Mouse (Mus musculus) kidney, embryonic 15.5 days (tissue): ENCODE measurements around the gene Cacna1e. TPM values are rescaled to one million over a fixed set of nuclear protein-coding genes. Genes with fewer than 3 reads are reported as not detected.

Experiments
- ATAC-seq: fragments of 200-750 bp; cut with Nextera tagmentation; replicated peaks from 2 replicates; pipeline ENCODE4 v1.8.0; 2017; ENCODE audit warnings: moderate TSS enrichment; ENCODE audit not compliant: low FRiP score
- H3K27ac ChIP-seq: fragments of 300-500 bp; sonication (generic); 2 replicates; pipeline ENCODE4 v1.5.1; 2015; ENCODE audit warnings: mild to moderate bottlenecking, inconsistent platforms
- H3K27me3 ChIP-seq: fragments of 300-500 bp; sonication (generic); 2 replicates; pipeline ENCODE4 v1.6.1; 2015; ENCODE audit warnings: inconsistent platforms
- H3K36me3 ChIP-seq: fragments of 300-500 bp; sonication (generic); 2 replicates; pipeline ENCODE4 v1.6.1; 2015; ENCODE audit warnings: inconsistent platforms
- H3K4me1 ChIP-seq: fragments of 300-500 bp; sonication (generic); 2 replicates; pipeline ENCODE4 v1.6.1; 2015; ENCODE audit warnings: inconsistent platforms
- H3K4me2 ChIP-seq: fragments of 300-500 bp; sonication (generic); 2 replicates; pipeline ENCODE4 v1.6.1; 2015; ENCODE audit warnings: moderate library complexity, mild to moderate bottlenecking, inconsistent platforms
- H3K4me3 ChIP-seq: fragments of 300-500 bp; sonication (generic); replicated peaks from 2 replicates; pipeline ENCODE4 v1.5.1; 2015; ENCODE audit warnings: mild to moderate bottlenecking, inconsistent platforms
- H3K9ac ChIP-seq: fragments of 300-500 bp; sonication (generic); 2 replicates; pipeline ENCODE4 v1.6.1; 2015; ENCODE audit warnings: mild to moderate bottlenecking, inconsistent platforms
- H3K9me3 ChIP-seq: fragments of 300-500 bp; sonication (generic); replicated peaks from 2 replicates; pipeline ENCODE4 v1.6.1; 2016; ENCODE audit warnings: inconsistent platforms
- WGBS: fragments of 180-500 bp; shearing (Covaris S2); methylation state at CpG from one replicate; pipeline ENCODE4 v1.1.7; 2015; ENCODE audit warnings: mixed read lengths; 5-methylcytosine and 5-hydroxymethylcytosine counted together
- polyA plus RNA-seq: library from polyadenylated mRNA; unstranded; fragments of >200 nt; fragmentation: Nextera tagmentation; extraction: Ambion mirVana; gene quantifications from 2 replicates; pipeline ENCODE4 v1.2.1, GENCODE M21; 2015

Cacna1e gene
- polyA plus RNA-seq, 1 experiment from 2014 or later, result 0.14 TPM

- H3K4me2 ChIP-seq, result no peak overlapping the region
- H3K9ac ChIP-seq, result no peak overlapping the region
- WGBS, result 81% methylated on average over 4 of the region's 4 CpGs
- H3K27me3 ChIP-seq, result no peaks in the 10 kb centered on the region
- no peak overlapping the region for H3K4me3 ChIP-seq
- H3K9me3 ChIP-seq, result no peaks in the 10 kb centered on the region
- no peaks in the 10 kb centered on the region for H3K4me1 ChIP-seq
- no peak overlapping the region for H3K27ac ChIP-seq
- ATAC-seq, result no peak
- no peaks in the 10 kb centered on the region for H3K36me3 ChIP-seq
Observed at GRCm38 (mm10) chr1:154637821-154638220, 246.5 kb downstream of the Cacna1e start.

DNA sequence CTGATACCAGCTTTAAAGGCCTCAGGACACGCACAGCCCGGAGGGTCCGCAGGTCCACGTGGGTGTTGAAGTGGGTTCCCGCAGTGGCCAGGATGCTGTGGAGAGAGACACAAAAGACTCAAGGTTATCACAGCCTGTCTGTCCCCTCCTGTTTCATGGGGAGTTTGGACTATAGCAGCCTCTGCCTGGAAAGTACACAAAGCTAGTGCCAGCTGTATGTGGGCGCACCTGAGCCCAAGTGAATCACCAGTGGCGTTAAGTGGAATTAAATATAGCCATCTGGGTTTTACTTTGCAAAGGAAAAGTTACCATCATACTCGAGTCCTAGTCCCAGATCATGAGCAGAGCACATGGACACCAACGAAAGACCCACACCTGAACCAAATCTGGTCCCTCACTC, 248.5 kb downstream of the Cacna1e start:
- no peak for ATAC-seq
- Histone ChIP-seq H3K4me2 (no peak overlapping the region), H3K4me3 (no peak overlapping the region), H3K4me1 (no peaks in the 10 kb centered on the region), H3K9ac (no peak overlapping the region), H3K9me3 (no peaks in the 10 kb centered on the region), H3K36me3 (no peaks in the 10 kb centered on the region), H3K27ac (no peak overlapping the region), H3K27me3 (no peaks in the 10 kb centered on the region)
- 92% methylated on average over 9 of the region's 9 CpGs for WGBS

DNA sequence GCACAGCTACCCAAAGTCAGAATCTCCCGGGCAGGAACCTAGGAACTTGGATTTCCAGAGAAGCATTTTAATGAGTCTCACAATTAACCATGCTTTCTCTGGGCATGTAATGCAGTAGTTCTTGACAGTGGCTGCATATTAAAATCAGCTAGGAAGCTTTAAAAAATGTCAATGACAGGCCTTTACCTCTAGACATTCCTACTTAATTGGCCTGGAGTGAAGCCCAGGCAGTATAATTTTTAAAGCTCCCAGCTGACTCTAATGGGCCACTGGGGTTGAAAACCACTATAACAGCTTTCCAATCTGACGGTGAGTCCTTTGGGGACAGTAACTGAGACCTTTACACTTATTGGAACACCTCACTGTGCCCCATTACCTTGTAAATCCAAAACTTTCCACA, 251.4 kb downstream of the Cacna1e start:
- ATAC-seq, result no peak
- no peaks in the 10 kb centered on the region for H3K27me3 ChIP-seq
- 56% methylated on average over 2 of the region's 2 CpGs for WGBS
- no peak overlapping the region for H3K9ac ChIP-seq
- no peaks in the 10 kb centered on the region for H3K36me3 ChIP-seq
- no peak overlapping the region for H3K4me3 ChIP-seq
- H3K9me3 ChIP-seq, result no peaks in the 10 kb centered on the region
- no peak overlapping the region for H3K4me2 ChIP-seq
- H3K4me1 ChIP-seq, result no peaks in the 10 kb centered on the region
- no peak overlapping the region for H3K27ac ChIP-seq

DNA sequence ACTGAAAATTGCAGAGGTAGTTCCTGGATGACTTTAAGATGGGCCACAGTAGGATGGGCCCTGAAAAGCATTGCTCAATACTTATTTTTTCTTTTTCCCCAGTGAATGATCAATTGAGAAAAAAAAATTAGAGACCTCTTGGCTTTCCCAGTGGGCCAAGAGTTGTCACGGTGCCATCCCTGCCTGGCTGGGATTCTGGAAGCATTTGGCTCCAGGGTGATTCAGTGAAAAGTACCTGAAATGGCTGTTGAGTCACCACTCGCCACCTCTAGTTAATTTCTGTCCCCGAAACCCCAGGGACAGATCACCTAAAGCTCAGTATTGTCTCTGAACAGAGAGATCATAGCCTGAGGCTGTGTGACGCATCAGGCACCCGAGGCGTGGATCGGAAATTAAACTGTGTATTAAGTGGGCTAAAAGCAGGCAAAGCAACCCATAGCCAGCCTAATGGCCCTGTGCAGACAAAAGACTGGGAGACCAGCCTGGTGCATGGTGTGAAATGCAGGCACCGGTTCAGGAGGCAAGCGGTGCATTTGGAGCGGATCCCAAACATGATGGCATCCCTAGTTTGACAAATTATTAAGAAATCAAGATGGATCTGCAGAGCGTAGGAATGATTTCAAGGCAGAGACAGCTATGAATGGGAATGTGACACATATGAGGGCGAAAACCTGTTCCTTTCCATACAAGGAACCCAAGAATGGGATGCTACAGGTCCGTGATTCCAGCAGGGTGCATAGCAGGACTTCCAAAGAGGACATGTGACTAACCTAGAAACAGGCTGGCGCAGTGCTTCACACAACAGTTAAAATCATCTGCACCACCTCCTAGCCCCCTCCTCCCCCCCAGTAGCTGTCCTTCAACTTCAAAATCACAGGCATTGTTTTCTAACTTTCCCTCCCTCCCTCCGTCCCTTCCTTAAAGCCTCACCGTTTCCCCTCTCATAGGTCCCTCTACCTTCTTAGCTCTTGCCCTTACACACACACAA, 261.3 kb downstream of the Cacna1e start:
- no peak overlapping the region for H3K4me3 ChIP-seq
- H3K4me1 ChIP-seq, result no peaks in the 10 kb centered on the region
- no peaks in the 10 kb centered on the region for H3K27me3 ChIP-seq
- no peak overlapping the region for H3K27ac ChIP-seq
- H3K36me3 ChIP-seq, result no peaks in the 10 kb centered on the region
- no peak for ATAC-seq
- H3K4me2 ChIP-seq, result no peak overlapping the region
- 87% methylated on average over 16 of the region's 16 CpGs for WGBS
- H3K9ac ChIP-seq, result no peak overlapping the region
- no peaks in the 10 kb centered on the region for H3K9me3 ChIP-seq

DNA sequence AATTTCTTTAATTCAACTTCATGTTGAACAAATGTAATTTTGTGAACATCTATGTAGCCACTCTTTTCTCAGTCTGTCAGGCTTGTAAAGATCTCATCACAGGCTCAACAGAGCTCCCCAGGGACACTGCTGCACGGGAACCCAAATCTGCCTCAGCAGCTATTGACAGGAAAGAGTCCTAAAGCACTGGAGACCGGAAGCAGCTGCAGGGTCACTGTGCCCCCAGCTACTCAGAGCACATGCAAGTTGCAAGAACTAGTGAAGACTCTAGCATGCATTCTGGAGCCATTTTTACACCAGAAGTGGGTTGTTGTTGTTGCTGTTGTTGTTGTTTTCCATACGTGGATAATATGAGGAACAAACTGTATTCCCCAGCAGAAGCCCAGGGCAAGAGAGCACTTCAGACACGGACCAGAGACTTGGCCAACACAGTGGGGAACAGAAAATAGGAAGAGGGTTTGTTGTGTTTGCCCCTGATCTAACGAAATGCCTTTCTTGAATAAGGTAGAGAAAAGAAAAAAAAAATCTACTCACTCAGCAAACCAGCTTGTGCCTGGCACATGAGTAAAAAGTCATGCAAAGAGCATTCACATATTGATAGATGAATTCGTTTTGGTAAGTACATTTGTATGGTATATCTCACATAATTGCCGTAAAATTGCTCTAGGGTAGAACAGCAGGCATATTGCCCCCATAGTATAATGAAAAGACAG, 266.4 kb downstream of the Cacna1e start:
- no peak overlapping the region for H3K4me3 ChIP-seq
- H3K27ac ChIP-seq, result no peak overlapping the region
- no peaks in the 10 kb centered on the region for H3K4me1 ChIP-seq
- 61% methylated on average over 7 of the region's 7 CpGs for WGBS
- H3K9me3 ChIP-seq, result no peaks in the 10 kb centered on the region
- H3K4me2 ChIP-seq, result no peak overlapping the region
- ATAC-seq, result no peak
- no peaks in the 10 kb centered on the region for H3K27me3 ChIP-seq
- H3K36me3 ChIP-seq, result no peaks in the 10 kb centered on the region
- no peak overlapping the region for H3K9ac ChIP-seq

DNA sequence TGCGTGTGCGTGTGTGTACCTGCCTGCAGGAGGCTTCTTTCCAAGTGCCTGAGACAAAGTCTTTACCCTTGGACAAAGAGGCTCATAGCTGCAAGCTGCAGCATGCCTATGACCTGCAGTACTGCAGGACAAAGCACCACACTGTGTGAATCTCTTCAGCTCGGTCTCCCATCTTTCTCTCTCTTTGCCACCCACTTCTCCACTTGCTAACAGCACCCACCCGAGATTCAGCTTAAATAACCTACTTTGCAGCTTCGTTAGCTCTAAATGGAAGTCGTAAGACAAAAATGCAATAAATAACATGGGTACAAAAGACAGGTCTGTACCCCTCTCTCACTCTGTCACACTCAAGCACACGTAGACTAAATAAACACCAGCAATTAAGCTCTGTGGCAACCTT, 268.5 kb downstream of the Cacna1e start:
- WGBS, result 56% methylated on average over 7 of the region's 7 CpGs
- H3K4me3 ChIP-seq, result no peak overlapping the region
- H3K36me3 ChIP-seq, result no peaks in the 10 kb centered on the region
- no peaks in the 10 kb centered on the region for H3K27me3 ChIP-seq
- H3K9ac ChIP-seq, result no peak overlapping the region
- no peak overlapping the region for H3K4me2 ChIP-seq
- H3K4me1 ChIP-seq, result no peaks in the 10 kb centered on the region
- H3K9me3 ChIP-seq, result no peaks in the 10 kb centered on the region
- ATAC-seq, result no peak
- H3K27ac ChIP-seq, result no peak overlapping the region

DNA sequence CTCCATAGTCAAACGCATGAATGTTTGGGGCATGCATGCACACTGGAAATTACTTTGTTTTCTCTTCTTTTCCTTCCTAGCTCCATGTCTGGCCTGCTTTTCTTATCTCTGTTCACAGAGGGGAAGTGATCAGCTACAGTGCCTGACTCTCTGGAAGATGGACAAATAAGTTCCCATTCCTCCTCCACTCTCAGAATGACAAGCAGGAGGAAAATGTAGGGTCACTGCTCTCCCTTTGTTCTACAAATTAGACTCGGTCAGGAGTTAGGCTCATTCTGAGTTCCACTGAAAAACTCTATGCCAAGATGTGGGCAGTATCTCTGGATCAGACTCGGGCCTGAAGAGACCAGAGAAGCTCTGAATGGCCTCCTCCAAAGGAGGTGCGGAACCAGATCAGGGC, 275.8 kb downstream of the Cacna1e start:
- 62% methylated on average over 4 of the region's 4 CpGs for WGBS
- no peak overlapping the region for H3K4me3 ChIP-seq
- H3K27me3 ChIP-seq, result no peaks in the 10 kb centered on the region
- no peak overlapping the region for H3K4me2 ChIP-seq
- no peak overlapping the region for H3K9ac ChIP-seq
- no peak overlapping the region for H3K27ac ChIP-seq
- H3K36me3 ChIP-seq, result no peaks in the 10 kb centered on the region
- no peaks in the 10 kb centered on the region for H3K4me1 ChIP-seq
- no peaks in the 10 kb centered on the region for H3K9me3 ChIP-seq
- no peak for ATAC-seq

GRCm38 (mm10) chr1:154607406-154607805, 276.9 kb downstream of the Cacna1e start:
- Histone ChIP-seq H3K27ac (no peak overlapping the region), H3K9ac (no peak overlapping the region), H3K4me2 (no peak overlapping the region), H3K4me3 (no peak overlapping the region), H3K27me3 (no peaks in the 10 kb centered on the region), H3K36me3 (no peaks in the 10 kb centered on the region), H3K4me1 (no peaks in the 10 kb centered on the region), H3K9me3 (no peaks in the 10 kb centered on the region)
- no peak for ATAC-seq
- 62% methylated on average over 3 of the region's 3 CpGs for WGBS

DNA sequence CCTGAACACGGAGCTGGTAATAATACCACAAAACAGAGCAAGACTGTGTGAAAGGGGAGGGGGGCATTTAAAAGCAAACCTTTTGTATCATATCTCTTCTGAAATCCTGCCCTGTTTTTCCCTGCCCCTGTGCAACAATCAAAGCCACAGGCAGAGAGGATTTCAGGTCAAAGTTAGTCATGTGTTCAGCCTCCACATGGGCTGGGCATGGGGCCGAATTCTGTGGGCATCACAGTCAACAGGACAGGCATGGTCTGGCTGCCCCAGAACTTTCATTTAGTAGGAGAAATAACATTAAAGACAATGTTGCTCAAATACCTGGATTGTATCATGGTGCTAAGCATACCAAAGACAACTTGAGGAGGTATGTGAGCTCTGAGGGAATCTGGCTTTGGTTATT, 278.7 kb downstream of the Cacna1e start:
- no peaks in the 10 kb centered on the region for H3K9me3 ChIP-seq
- no peak overlapping the region for H3K9ac ChIP-seq
- no peak overlapping the region for H3K4me3 ChIP-seq
- H3K27ac ChIP-seq, result no peak overlapping the region
- no peaks in the 10 kb centered on the region for H3K36me3 ChIP-seq
- no peak overlapping the region for H3K4me2 ChIP-seq
- ATAC-seq, result no peak
- H3K4me1 ChIP-seq, result no peaks in the 10 kb centered on the region
- 86% methylated on average over 2 of the region's 2 CpGs for WGBS
- H3K27me3 ChIP-seq, result no peaks in the 10 kb centered on the region

GRCm38 (mm10) chr1:154603781-154604180, 280.5 kb downstream of the Cacna1e start:
- H3K27ac ChIP-seq, result no peak overlapping the region
- no peak overlapping the region for H3K9ac ChIP-seq
- no peaks in the 10 kb centered on the region for H3K4me1 ChIP-seq
- no peaks in the 10 kb centered on the region for H3K36me3 ChIP-seq
- no peak overlapping the region for H3K4me2 ChIP-seq
- ATAC-seq, result no peak
- no peak overlapping the region for H3K4me3 ChIP-seq
- no peaks in the 10 kb centered on the region for H3K27me3 ChIP-seq
- H3K9me3 ChIP-seq, result no peaks in the 10 kb centered on the region

GRCm38 (mm10) chr1:154602531-154602930, 281.8 kb downstream of the Cacna1e start:
- 89% methylated on average over 1 of the region's 1 CpGs for WGBS

GRCm38 (mm10) chr1:154582516-154582915, 301.8 kb downstream of the Cacna1e start:
- 83% methylated on average over 3 of the region's 3 CpGs for WGBS

More at GRCm38 (mm10) chr1:154602531-154602930, 281.8 kb downstream of the Cacna1e start:
- Histone ChIP-seq H3K36me3 (no peaks in the 10 kb centered on the region), H3K4me1 (no peaks in the 10 kb centered on the region), H3K9ac (no peak overlapping the region), H3K4me2 (no peak overlapping the region), H3K9me3 (no peaks in the 10 kb centered on the region), H3K27ac (no peak overlapping the region), H3K27me3 (no peaks in the 10 kb centered on the region), H3K4me3 (no peak overlapping the region)
- ATAC-seq, result no peak

More at GRCm38 (mm10) chr1:154582516-154582915, 301.8 kb downstream of the Cacna1e start:
- H3K27me3 ChIP-seq, result no peaks in the 10 kb centered on the region
- no peak overlapping the region for H3K9ac ChIP-seq
- H3K4me1 ChIP-seq, result no peaks in the 10 kb centered on the region
- H3K9me3 ChIP-seq, result no peaks in the 10 kb centered on the region
- ATAC-seq, result no peak
- no peak overlapping the region for H3K27ac ChIP-seq
- no peak overlapping the region for H3K4me3 ChIP-seq
- no peaks in the 10 kb centered on the region for H3K36me3 ChIP-seq
- H3K4me2 ChIP-seq, result no peak overlapping the region
